Mouse (Mus musculus) layer of hippocampus, adult 9-11 months (tissue): ENCODE measurements around the gene Babam2.

Experiments
- DNase-seq: peaks from one replicate; pipeline ENCODE4 v3.0.0; 2022

Gene Babam2

GRCm38 (mm10) chr5:32008401-32008800, 310.9 kb downstream of the Babam2 start:
- no peak for DNase-seq

- DNase-seq, result peak; percentile 26
These were observed 312.6 kb downstream of the Babam2 start for GRCm38 (mm10) chr5:32010056-32010455.

GRCm38 (mm10) chr5:32013053-32013452, 315.6 kb downstream of the Babam2 start:
- no peak for DNase-seq

- no peak for DNase-seq
These were observed 317.3 kb downstream of the Babam2 start for GRCm38 (mm10) chr5:32014786-32015185.

GRCm38 (mm10) chr5:32015949-32016478, 318.5 kb downstream of the Babam2 start:
- no peak for DNase-seq

- no peak for DNase-seq
These were observed 320.2 kb downstream of the Babam2 start for GRCm38 (mm10) chr5:32017686-32018085.

- no peak for DNase-seq
These were observed 320.8 kb downstream of the Babam2 start for GRCm38 (mm10) chr5:32018276-32018675.

GRCm38 (mm10) chr5:32029834-32030433, 332.4 kb downstream of the Babam2 start:
- no peak for DNase-seq

- no peak for DNase-seq
These were observed 335.7 kb downstream of the Babam2 start for GRCm38 (mm10) chr5:32033185-32033584.

- DNase-seq, result no peak
These were observed 336.1 kb downstream of the Babam2 start for GRCm38 (mm10) chr5:32033621-32034020.

GRCm38 (mm10) chr5:32034475-32035054, 337.1 kb downstream of the Babam2 start:
- DNase-seq, result no peak

- peak; percentile 16 for DNase-seq
These were observed 338.3 kb downstream of the Babam2 start for GRCm38 (mm10) chr5:32035721-32036320.

GRCm38 (mm10) chr5:32036896-32037295, 339.4 kb downstream of the Babam2 start:
- peak; percentile 14 for DNase-seq

GRCm38 (mm10) chr5:32037546-32037945, 340.1 kb downstream of the Babam2 start:
- no peak for DNase-seq

- no peak for DNase-seq
These were observed 341.5 kb downstream of the Babam2 start for GRCm38 (mm10) chr5:32038994-32039393.

GRCm38 (mm10) chr5:32039511-32039910, 342.0 kb downstream of the Babam2 start:
- DNase-seq, result no peak

- DNase-seq, result no peak
These were observed 345.7 kb downstream of the Babam2 start for GRCm38 (mm10) chr5:32043153-32043552.

- no peak for DNase-seq
These were observed 346.5 kb downstream of the Babam2 start for GRCm38 (mm10) chr5:32043996-32044395.

GRCm38 (mm10) chr5:32051899-32052298, 354.4 kb downstream of the Babam2 start:
- DNase-seq, result no peak

- DNase-seq, result no peak
These were observed 355.0 kb downstream of the Babam2 start for GRCm38 (mm10) chr5:32052467-32052866.

- no peak for DNase-seq
These were observed 356.0 kb downstream of the Babam2 start for GRCm38 (mm10) chr5:32053476-32053875.

- no peak for DNase-seq
These were observed 358.2 kb downstream of the Babam2 start for GRCm38 (mm10) chr5:32055676-32056075.

GRCm38 (mm10) chr5:32056126-32056525, 358.6 kb downstream of the Babam2 start:
- no peak for DNase-seq
